Mouse (Mus musculus) MEL (cell line): ENCODE results near the gene Gdf5.

Experiments used
- CTCF ChIP-seq, 3 experiments: IDR thresholded peaks in 2 of 3; conservative IDR thresholded peaks in 1 of 3; 2 replicates each; pipeline ENCODE4 v1.5.1; 2011 to 2012; ENCODE audit warnings: low read length in 3 of 3, low read depth in 2 of 3, mild to moderate bottlenecking in 2 of 3, improper control_type of control experiment in 1 of 3, inconsistent platforms in 1 of 3, mixed read lengths in 1 of 3, moderate library complexity in 1 of 3; ENCODE audit not compliant: control insufficient read depth in 1 of 3, insufficient read depth in 1 of 3, poor library complexity in 1 of 3, severe bottlenecking in 1 of 3
- E2F4 ChIP-seq: IDR thresholded peaks from 2 replicates; pipeline ENCODE4 v1.6.1; 2011; ENCODE audit warnings: low read depth, low read length, improper control_type of control experiment, borderline replicate concordance
- ELF1 ChIP-seq: IDR thresholded peaks from 2 replicates; pipeline ENCODE4 v1.6.1; 2014; ENCODE audit warnings: low read depth, mild to moderate bottlenecking, inconsistent platforms, low read length, improper control_type of control experiment, moderate library complexity
- EP300 ChIP-seq, 2 experiments: IDR thresholded peaks; 2 replicates each; pipeline ENCODE4 v1.6.1; 2011; ENCODE audit warnings: improper control_type of control experiment in 2 of 2, low read length in 2 of 2, low read depth in 1 of 2, mild to moderate bottlenecking in 1 of 2
- GABPA ChIP-seq: IDR thresholded peaks from 2 replicates; pipeline ENCODE4 v1.6.1; 2012; ENCODE audit warnings: low read depth, mild to moderate bottlenecking, inconsistent platforms, low read length, improper control_type of control experiment, moderate library complexity
- JUND ChIP-seq: IDR thresholded peaks from 2 replicates; pipeline ENCODE4 v1.6.1; 2011; ENCODE audit warnings: low read depth, mild to moderate bottlenecking, improper control_type of control experiment, low read length
- MXI1 ChIP-seq: IDR thresholded peaks from 2 replicates; pipeline ENCODE4 v1.6.1; 2011; ENCODE audit warnings: mild to moderate bottlenecking, low read depth, low read length, improper control_type of control experiment
- POLR2A ChIP-seq, 2 experiments: IDR thresholded peaks; 2 replicates each; pipeline ENCODE4 v1.6.1; 2011 to 2012; ENCODE audit warnings: low read length in 2 of 2, mild to moderate bottlenecking in 2 of 2, control low read depth in 1 of 2, improper control_type of control experiment in 1 of 2, low read depth in 1 of 2, moderate library complexity in 1 of 2; ENCODE audit not compliant: control insufficient read depth in 1 of 2, insufficient read depth in 1 of 2, poor library complexity in 1 of 2
- SMC3 ChIP-seq: IDR thresholded peaks from 2 replicates; pipeline ENCODE4 v1.6.1; 2011; ENCODE audit warnings: low read depth, low read length, improper control_type of control experiment
- USF2 ChIP-seq, 2 experiments: IDR thresholded peaks; 2 replicates each; pipeline ENCODE4 v1.6.1; 2011 to 2012; ENCODE audit warnings: improper control_type of control experiment in 2 of 2, low read length in 2 of 2, borderline replicate concordance in 1 of 2, inconsistent platforms in 1 of 2, low read depth in 1 of 2, mild to moderate bottlenecking in 1 of 2; ENCODE audit not compliant: insufficient read depth in 1 of 2

GRCm38 (mm10) chr2:155923143-155923542, 22.0 kb downstream of the Gdf5 start:
- no peak for TF ChIP-seq E2F4
- TF ChIP-seq ELF1: no peak
- peak; percentile 25 to 58; a peak in 2 of 4 replicates for TF ChIP-seq EP300 (IDR thresholded peaks at IDR 0.05; ENCODE audit: low read depth in 1 of 2, low read length in 2 of 2)
- TF ChIP-seq JUND: no peak
- no peak for TF ChIP-seq CTCF (IDR thresholded peaks at IDR 0.05 in 2 of 3, conservative IDR thresholded peaks at IDR 0.05 in 1 of 3; ENCODE audit: control insufficient read depth in 1 of 3, insufficient read depth in 1 of 3, low read depth in 2 of 3, low read length in 3 of 3, poor library complexity in 1 of 3, severe bottlenecking in 1 of 3)
- TF ChIP-seq USF2 (IDR thresholded peaks at IDR 0.05; ENCODE audit: borderline replicate concordance in 1 of 2, insufficient read depth in 1 of 2, low read depth in 1 of 2, low read length in 2 of 2): no peak
- TF ChIP-seq POLR2A (IDR thresholded peaks at IDR 0.05; ENCODE audit: control insufficient read depth in 1 of 2, insufficient read depth in 1 of 2, low read depth in 1 of 2, low read length in 2 of 2, poor library complexity in 1 of 2): no peak
- peak; percentile 78 for TF ChIP-seq MXI1
- no peak for TF ChIP-seq GABPA
- TF ChIP-seq SMC3: no peak
